In genomic region chr1:38987080-38987864, GRCm38 (mm10) we compare ENCODE assay signal across 8 mouse cellular contexts. TPM values are rescaled to one million over a fixed set of nuclear protein-coding genes. Genes with fewer than 3 reads are reported as not detected.
DNase-seq lines count a peak whose midpoint lies in the region; ATAC-seq and TF ChIP-seq lines count a peak whose summit lies in the region.

No protein-coding gene starts in this region.

- TF ChIP-seq RAD21 in MEL (IDR thresholded peaks at IDR 0.05; ENCODE audit: low read depth, low read length): no peak

- no peaks in the 10 kb centered on the region for H3K9me3 ChIP-seq in MEL (replicated peaks; ENCODE audit: insufficient read depth, low read length)
- no peaks in the 10 kb centered on the region for H3K9me3 ChIP-seq in forebrain, postnatal 0 days (ENCODE audit: low read length)
- H3K9me3 ChIP-seq in lung, embryonic 15.5 days: no peaks in the 10 kb centered on the region

- peak overlapping the region; percentile 91 to 98 for H3K4me3 ChIP-seq in MEL (ENCODE audit: control insufficient read depth in 1 of 2, insufficient read depth in 1 of 2, low read depth in 2 of 2, low read length in 2 of 2)
- peak overlapping the region; percentile 92 for H3K4me3 ChIP-seq in cerebellum, adult 2 months (replicated peaks; ENCODE audit: insufficient read depth, low read depth, low read length)
- H3K4me3 ChIP-seq in forebrain, postnatal 0 days (ENCODE audit: low read depth, low read length): peak overlapping the region; percentile 73
- peak overlapping the region; percentile 71 for H3K4me3 ChIP-seq in lung, embryonic 15.5 days

- TF ChIP-seq CTCF in MEL (IDR thresholded peaks at IDR 0.05 in 2 of 3, conservative IDR thresholded peaks at IDR 0.05 in 1 of 3; ENCODE audit: control insufficient read depth in 1 of 3, insufficient read depth in 1 of 3, low read depth in 2 of 3, low read length in 3 of 3, poor library complexity in 1 of 3, severe bottlenecking in 1 of 3): no peak
- TF ChIP-seq CTCF in cerebellum, adult 2 months (IDR thresholded peaks at IDR 0.05; ENCODE audit: borderline replicate concordance, insufficient read depth, low read depth, low read length): no peak
- no peak for TF ChIP-seq CTCF in forebrain, postnatal 0 days (IDR thresholded peaks at IDR 0.05; ENCODE audit: low read depth)

- no peak for TF ChIP-seq EP300 in MEL (IDR thresholded peaks at IDR 0.05; ENCODE audit: low read depth in 1 of 2, low read length in 2 of 2)

- TF ChIP-seq POLR2A in MEL (IDR thresholded peaks at IDR 0.05; ENCODE audit: control insufficient read depth in 1 of 2, insufficient read depth in 1 of 2, low read depth in 1 of 2, low read length in 2 of 2, poor library complexity in 1 of 2): peak; percentile 53 to 69; a peak in 2 of 4 replicates
- peak; percentile 84; the same call in 1 of the 2 replicates for TF ChIP-seq POLR2A in cerebellum, adult 2 months (IDR thresholded peaks at IDR 0.05; ENCODE audit: borderline replicate concordance, insufficient read depth, low read length)

- WGBS in cerebellum, adult 2 months: 5% methylated on average over 38 of the region's 38 CpGs
- WGBS in forebrain, postnatal 0 days: 5% methylated on average over 38 of the region's 38 CpGs
- 3% methylated on average over 38 of the region's 38 CpGs for WGBS in lung, embryonic 15.5 days

- peaks cover 0 to 6% of the 10 kb centered on the region in 2 experiments; a peak in 2 of 4 replicates for H3K36me3 ChIP-seq in MEL (ENCODE audit: control insufficient read depth in 1 of 2, insufficient read depth in 2 of 2, low read length in 2 of 2)
- H3K36me3 ChIP-seq in forebrain, postnatal 0 days (ENCODE audit: insufficient read depth): peaks cover 8% of the 10 kb centered on the region
- peaks cover 8% of the 10 kb centered on the region; the same call in 1 of the 2 replicates for H3K36me3 ChIP-seq in lung, embryonic 15.5 days

- H3K27me3 ChIP-seq in MEL (ENCODE audit: control insufficient read depth in 1 of 2, insufficient read depth in 2 of 2, low read length in 2 of 2): no peaks in the 10 kb centered on the region
- no peaks in the 10 kb centered on the region for H3K27me3 ChIP-seq in cerebellum, adult 2 months (ENCODE audit: control insufficient read depth, insufficient read depth, low read length)
- no peaks in the 10 kb centered on the region for H3K27me3 ChIP-seq in forebrain, postnatal 0 days (ENCODE audit: insufficient read depth, low read length)
- H3K27me3 ChIP-seq in lung, embryonic 15.5 days: no peaks in the 10 kb centered on the region

- peaks cover 3 to 8% of the 10 kb centered on the region in 2 experiments for H3K4me1 ChIP-seq in MEL (ENCODE audit: control insufficient read depth in 1 of 2, insufficient read depth in 2 of 2, low read length in 2 of 2)
- peaks cover 9% of the 10 kb centered on the region for H3K4me1 ChIP-seq in cerebellum, adult 2 months (ENCODE audit: control insufficient read depth, insufficient read depth, low read length)
- peaks cover 7% of the 10 kb centered on the region; the same call in 1 of the 2 replicates for H3K4me1 ChIP-seq in forebrain, postnatal 0 days (ENCODE audit: insufficient read depth)
- peaks cover 15% of the 10 kb centered on the region for H3K4me1 ChIP-seq in lung, embryonic 15.5 days

- DNase-seq in MEL (ENCODE audit: low read depth, low spot score): peak; percentile 95
- peak; percentile 99 for DNase-seq in cerebellum, adult 2 months
- DNase-seq in forebrain, postnatal 0 days: peak; percentile 97
- peak; percentile 98 for DNase-seq in heart, postnatal 4 days
- peak; percentile 94 to 95 for DNase-seq in layer of hippocampus, adult 8-10 months (ENCODE audit: low spot score in 2 of 2)
- DNase-seq in ovary, adult 18-20 months (ENCODE audit: low spot score): peak; percentile 95
- peak; percentile 95 for DNase-seq in thymus, postnatal 0 days (ENCODE audit: low spot score)

- no peaks in the 10 kb centered on the region; the same call in 1 of the 2 replicates for H3K79me2 ChIP-seq in MEL (ENCODE audit: control insufficient read depth, insufficient read depth, low read length, poor library complexity)

- peak overlapping the region; percentile 83 for H3K4me2 ChIP-seq in forebrain, postnatal 0 days (ENCODE audit: low read depth)
- peak overlapping the region; percentile 73 for H3K4me2 ChIP-seq in lung, embryonic 15.5 days

- peak; percentile 99 for ATAC-seq in forebrain, postnatal 0 days
- peak; percentile 99 for ATAC-seq in lung, embryonic 15.5 days (ENCODE audit: borderline replicate concordance, extremely low read depth, low FRiP score, low TSS enrichment)

- H3K27ac ChIP-seq in MEL (ENCODE audit: control insufficient read depth, low read depth, low read length): peak overlapping the region; percentile 50
- peak overlapping the region; percentile 88 for H3K27ac ChIP-seq in cerebellum, adult 2 months (ENCODE audit: insufficient read depth, low read length)
- peak overlapping the region; percentile 66 for H3K27ac ChIP-seq in forebrain, postnatal 0 days (ENCODE audit: low read depth, low read length)
- peak overlapping the region; percentile 85 for H3K27ac ChIP-seq in lung, embryonic 15.5 days

- peak overlapping the region; percentile 84 for H3K9ac ChIP-seq in MEL (ENCODE audit: control insufficient read depth, low read depth, low read length, poor library complexity, severe bottlenecking)
- peak overlapping the region; percentile 78 for H3K9ac ChIP-seq in forebrain, postnatal 0 days
- H3K9ac ChIP-seq in lung, embryonic 15.5 days: peak overlapping the region; percentile 68

TF ChIP-seq in MEL, 35 proteins besides CTCF, POLR2A, EP300 and RAD21:
- peak; percentile 59 for TF ChIP-seq NELFE (IDR thresholded peaks at IDR 0.05; ENCODE audit: low read depth, low read length)
- TF ChIP-seq ZC3H11A (IDR thresholded peaks at IDR 0.05; ENCODE audit: low read depth, low read length): no peak
- TF ChIP-seq NRF1 (IDR thresholded peaks at IDR 0.05; ENCODE audit: insufficient read depth, low read depth, low read length, poor library complexity, severe bottlenecking): peak; percentile 91
- no peak for TF ChIP-seq GABPA (IDR thresholded peaks at IDR 0.05; ENCODE audit: low read depth, low read length)
- no peak for TF ChIP-seq ZKSCAN1 (IDR thresholded peaks at IDR 0.05; ENCODE audit: low read depth, low read length)
- TF ChIP-seq ZMIZ1 (IDR thresholded peaks at IDR 0.05; ENCODE audit: low read depth, low read length): no peak
- TF ChIP-seq MYB (IDR thresholded peaks at IDR 0.05; ENCODE audit: low read depth, low read length): no peak
- TF ChIP-seq MAX (IDR thresholded peaks at IDR 0.05; ENCODE audit: low read length): no peak
- no peak for TF ChIP-seq GATA1 (IDR thresholded peaks at IDR 0.05; ENCODE audit: low read depth, low read length)
- no peak for TF ChIP-seq MAZ (IDR thresholded peaks at IDR 0.05; ENCODE audit: low read depth, low read length)
- peak; percentile 15; the same call in 1 of the 2 replicates for TF ChIP-seq TBP (IDR thresholded peaks at IDR 0.05; ENCODE audit: low read depth, low read length)
- TF ChIP-seq POLR2AphosphoS5 (IDR thresholded peaks at IDR 0.05; ENCODE audit: borderline replicate concordance, low read depth, low read length): no peak
- peak; percentile 15; the same call in 1 of the 2 replicates for TF ChIP-seq POLR2AphosphoS2 (IDR thresholded peaks at IDR 0.05; ENCODE audit: low read length)
- TF ChIP-seq BHLHE40 (IDR thresholded peaks at IDR 0.05; ENCODE audit: borderline replicate concordance, low read depth, low read length): no peak
- no peak for TF ChIP-seq CHD2 (IDR thresholded peaks at IDR 0.05; ENCODE audit: low read length)
- peak; percentile 41; the same call in 1 of the 2 replicates for TF ChIP-seq SIN3A (IDR thresholded peaks at IDR 0.05; ENCODE audit: low read length)
- no peak for TF ChIP-seq UBTF (IDR thresholded peaks at IDR 0.05; ENCODE audit: borderline replicate concordance, insufficient read depth, low read depth, low read length)
- peak; percentile 78 for TF ChIP-seq ELF1 (IDR thresholded peaks at IDR 0.05; ENCODE audit: low read depth, low read length)
- no peak for TF ChIP-seq MEF2A (IDR thresholded peaks at IDR 0.05; ENCODE audit: extremely low read depth, insufficient replicate concordance, low read depth, low read length, poor library complexity, severe bottlenecking)
- no peak for TF ChIP-seq E2F4 (IDR thresholded peaks at IDR 0.05; ENCODE audit: borderline replicate concordance, low read depth, low read length)
- TF ChIP-seq HCFC1 (IDR thresholded peaks at IDR 0.05; ENCODE audit: low read depth, low read length): peak; percentile 76
- peak; percentile 25; the same call in 1 of the 2 replicates for TF ChIP-seq ETS1 (IDR thresholded peaks at IDR 0.05; ENCODE audit: low read depth, low read length)

RNA-seq across cellular contexts. Expression of gene Pdcl3, which starts 1.9 kb away (rescaled TPM):
- total RNA-seq in MEL (2012; rRNA removed): 44.0 and 52.5 TPM in 2 replicates
- polyA plus RNA-seq in MEL (2012; ENCODE audit: insufficient read depth in 1 of 2, insufficient read length in 2 of 2, low read depth in 1 of 2, low replicate concordance in 2 of 2, missing spikeins in 1 of 2): 100 to 1,000 TPM in 1 of 2 experiments, 10 to 100 TPM in 1; 71.5 to 236 TPM
- 59.8 and 65.4 TPM in 2 replicates for polyA plus RNA-seq in cerebellum, adult 2 months (2012; rRNA removed)
- 58.4 and 73.2 TPM in 2 replicates for total RNA-seq in forebrain, postnatal 0 days (2014; rRNA removed)
- polyA plus RNA-seq in forebrain, postnatal 0 days (2015; fragmentation: Nextera tagmentation; extraction: Ambion mirVana): 157 and 159 TPM in 2 replicates
- total RNA-seq in heart, postnatal 4 days (2021): 100 to 1,000 TPM; 114 TPM
- 10 to 100 TPM; 31.5 to 40.3 (median 35.7) TPM for total RNA-seq in layer of hippocampus, adult 8-10 months (2022)
- 168 and 173 TPM in 2 replicates for polyA plus RNA-seq in lung, embryonic 15.5 days (2015; fragmentation: Nextera tagmentation; extraction: Ambion mirVana)
- 117 and 123 TPM in 2 replicates for polyA plus RNA-seq in thymus, postnatal 0 days (2015; fragmentation: Nextera tagmentation; extraction: Ambion mirVana)

RNA-seq across cellular contexts. Expression of gene Nms, which starts 48.3 kb away (rescaled TPM):
- total RNA-seq in MEL (2012; rRNA removed): not detected in 2 replicates
- not detected for polyA plus RNA-seq in MEL (2012; ENCODE audit: insufficient read depth in 1 of 2, insufficient read length in 2 of 2, low read depth in 1 of 2, low replicate concordance in 2 of 2, missing spikeins in 1 of 2)
- polyA plus RNA-seq in cerebellum, adult 2 months (2012; rRNA removed): not detected in 2 replicates
- total RNA-seq in forebrain, postnatal 0 days (2014; rRNA removed): 0.15 and 1.3 TPM in 2 replicates
- 0.38 and 0.85 TPM in 2 replicates for polyA plus RNA-seq in forebrain, postnatal 0 days (2015; fragmentation: Nextera tagmentation; extraction: Ambion mirVana)
- not detected for total RNA-seq in heart, postnatal 4 days (2021)
- not detected for total RNA-seq in layer of hippocampus, adult 8-10 months (2022)
- polyA plus RNA-seq in lung, embryonic 15.5 days (2015; fragmentation: Nextera tagmentation; extraction: Ambion mirVana): not detected in 2 replicates
- 0.86 and 0.88 TPM in 2 replicates for polyA plus RNA-seq in thymus, postnatal 0 days (2015; fragmentation: Nextera tagmentation; extraction: Ambion mirVana)

Comparison
In these comparisons a context has a peak if more than half of its experiments do, and no peak if none do; other contexts are left out.
1. Peak in every context shown above with its lines: DNase-seq, ATAC-seq, H3K4me3 ChIP-seq and H3K27ac ChIP-seq.